Mouse (Mus musculus) thymus, postnatal 14 days (tissue): Measurements from ENCODE around the gene Pyroxd2.
"Not testable (repeated sequence)": the region's sequence is repeated elsewhere in the genome, so short reads cannot be mapped to it uniquely, and the experiment has no call there.

ENCODE experiments used
- DNase-seq: peaks from one replicate; pipeline ENCODE4 v3.0.0; 2021

Gene Pyroxd2

DNA sequence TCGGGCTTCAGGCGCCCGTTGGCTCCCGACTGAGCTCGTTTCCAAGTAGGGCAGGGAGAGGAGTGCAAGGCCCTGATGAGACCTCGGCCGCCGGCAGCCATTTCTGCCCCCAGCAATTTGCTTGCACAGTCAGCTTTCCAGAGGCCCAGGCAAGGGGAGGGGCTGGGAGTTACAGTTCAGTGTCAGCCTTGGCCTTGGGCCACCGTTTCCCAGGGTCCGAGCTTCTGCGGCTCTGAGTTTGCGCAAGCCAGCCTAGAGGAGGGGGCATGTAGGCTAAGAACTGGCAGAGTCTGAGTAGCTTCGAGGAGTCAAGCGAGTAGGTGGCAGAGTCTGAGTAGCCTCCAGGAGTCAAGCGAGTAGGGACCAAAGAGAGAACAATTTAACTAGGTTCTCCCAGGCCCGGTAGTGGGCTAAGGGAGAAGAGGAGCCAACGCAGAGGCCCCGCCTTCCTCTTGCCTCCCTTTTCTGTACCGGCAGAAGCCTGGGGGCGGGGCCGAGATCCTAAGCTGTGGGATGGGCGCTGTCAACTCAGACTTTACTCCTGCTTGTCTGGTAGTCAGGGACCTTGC is at the start of gene Pyroxd2:
Gene Pyroxd2, minus strand, starts transcription at position 413 of the 569 bp plus-strand sequence.
- peak; percentile 47 for DNase-seq

DNA sequence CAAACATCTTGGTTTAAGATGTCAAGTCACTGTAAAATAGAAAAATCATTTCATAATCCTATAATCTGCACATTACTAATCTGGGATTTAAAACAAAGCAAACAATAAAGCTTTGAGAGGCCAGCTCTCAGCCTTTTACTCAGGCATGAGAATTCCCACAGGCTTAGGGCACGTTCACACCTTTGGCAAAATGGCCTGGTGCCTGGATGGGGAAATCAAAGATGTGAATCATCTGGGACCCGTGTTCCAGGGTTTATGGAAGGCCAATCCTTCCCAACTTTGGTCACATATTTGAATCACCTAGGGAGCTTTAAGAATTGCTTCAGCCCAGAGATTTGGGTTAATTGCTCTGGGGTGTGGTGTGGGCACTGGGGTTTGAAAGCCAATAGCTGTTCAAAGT is 45.3 kb upstream of the Pyroxd2 start:
- no peak for DNase-seq

DNA sequence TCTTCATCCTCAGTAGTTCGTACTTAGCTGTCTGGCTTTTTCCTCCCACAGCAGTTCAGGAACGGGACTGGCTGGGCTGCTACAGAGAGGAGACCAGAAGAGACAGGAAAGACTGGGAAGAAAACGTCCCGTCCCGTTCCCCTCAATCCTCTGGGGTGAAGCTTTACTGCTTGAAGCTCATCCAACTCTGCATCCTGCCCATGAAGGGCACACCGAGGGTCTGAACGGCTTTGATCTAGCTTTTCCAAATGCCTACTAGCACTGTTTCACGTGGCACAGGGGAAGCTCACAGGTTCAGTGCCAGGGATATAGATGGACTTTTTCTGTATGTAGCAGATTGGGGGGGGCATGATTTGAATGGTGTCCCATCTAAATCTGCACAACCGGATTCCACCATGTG is 43.2 kb upstream of the Pyroxd2 start:
- DNase-seq, result no peak

DNA sequence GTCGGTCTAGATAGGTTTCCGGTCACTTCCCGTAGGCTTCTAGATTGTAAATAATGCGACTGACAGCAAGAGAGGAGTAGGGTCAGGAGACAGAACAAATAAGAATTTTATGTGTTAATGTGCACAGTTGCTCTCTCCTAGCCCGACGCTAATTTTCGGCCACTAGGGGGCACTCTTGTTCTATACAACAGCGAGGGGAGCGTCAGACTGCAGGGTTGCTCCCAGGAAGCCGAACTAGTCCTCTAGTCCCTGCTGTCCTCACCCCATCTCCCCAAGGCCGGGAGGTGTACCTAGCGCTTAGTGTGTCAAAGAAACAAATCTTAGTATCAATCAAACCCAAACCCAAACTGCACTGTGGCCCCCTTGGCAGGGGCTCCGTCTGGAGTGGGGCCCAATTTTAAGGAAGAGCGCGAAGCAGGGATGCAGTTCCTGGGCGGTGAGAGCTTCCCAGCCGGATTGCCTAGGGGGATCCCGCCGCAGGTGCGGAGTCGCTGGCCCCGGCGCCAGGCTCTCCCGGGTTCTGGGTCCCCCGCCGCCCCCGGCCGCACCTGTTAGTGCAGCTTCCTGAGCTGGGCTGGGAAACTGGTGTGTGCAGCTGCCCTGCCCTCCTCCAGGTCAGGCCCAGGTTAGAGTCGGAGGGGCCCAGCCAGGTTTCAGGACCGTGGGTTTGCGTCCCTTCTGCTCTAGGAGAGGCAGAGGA is 42.5 kb upstream of the Pyroxd2 start:
- peak; percentile 88 for DNase-seq

DNA sequence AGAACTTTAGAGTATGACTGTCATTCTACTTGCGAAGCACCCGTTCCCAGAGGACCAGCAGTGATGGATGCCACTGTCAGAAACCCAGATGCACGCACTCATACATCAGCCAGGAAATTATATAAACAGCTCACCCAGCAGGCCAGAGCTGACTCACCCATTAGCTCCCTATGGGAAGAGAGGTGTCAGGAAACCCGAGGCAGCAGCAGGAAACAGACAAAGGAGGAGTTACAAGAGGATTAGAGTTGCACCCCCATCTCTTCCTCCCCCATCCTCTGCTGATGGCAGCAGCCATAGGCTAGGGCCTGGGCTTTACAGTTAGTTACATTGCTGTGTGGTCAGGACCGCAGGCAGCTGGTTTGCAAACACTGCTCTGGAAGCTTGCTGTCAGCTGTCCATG is 35.7 kb upstream of the Pyroxd2 start:
- DNase-seq, result no peak

DNA sequence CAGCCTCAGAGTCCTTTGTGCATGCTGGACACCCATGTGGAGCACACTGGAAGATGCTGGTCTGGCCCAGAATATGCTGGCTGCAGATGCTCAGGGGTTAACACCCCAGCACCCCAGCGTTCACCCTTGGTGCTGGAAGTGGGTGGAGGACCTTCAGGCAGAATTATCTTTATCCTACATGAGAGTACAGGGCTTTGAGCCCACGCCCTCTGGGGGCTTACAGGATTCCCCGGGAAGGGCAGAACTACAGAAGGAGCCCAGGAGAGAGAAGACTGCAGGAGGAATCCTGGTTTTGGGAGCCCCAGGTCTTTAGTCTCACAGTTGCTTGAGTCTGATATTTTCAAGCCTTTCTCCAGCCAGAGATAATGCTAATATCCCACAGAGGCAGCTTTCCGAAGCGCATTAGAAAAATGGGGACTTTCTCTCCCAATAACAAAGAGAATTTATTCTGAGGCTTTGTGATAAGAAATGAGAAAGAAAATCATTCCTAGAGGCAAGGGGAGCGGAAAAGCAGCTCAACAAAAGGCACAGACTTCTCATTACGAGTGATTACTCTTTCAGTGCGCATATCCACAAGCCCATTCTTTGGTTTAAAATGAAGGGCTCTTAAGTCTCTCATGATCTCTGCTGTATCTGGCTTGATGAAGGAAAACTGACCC is 33.1 kb upstream of the Pyroxd2 start:
- no peak for DNase-seq

DNA sequence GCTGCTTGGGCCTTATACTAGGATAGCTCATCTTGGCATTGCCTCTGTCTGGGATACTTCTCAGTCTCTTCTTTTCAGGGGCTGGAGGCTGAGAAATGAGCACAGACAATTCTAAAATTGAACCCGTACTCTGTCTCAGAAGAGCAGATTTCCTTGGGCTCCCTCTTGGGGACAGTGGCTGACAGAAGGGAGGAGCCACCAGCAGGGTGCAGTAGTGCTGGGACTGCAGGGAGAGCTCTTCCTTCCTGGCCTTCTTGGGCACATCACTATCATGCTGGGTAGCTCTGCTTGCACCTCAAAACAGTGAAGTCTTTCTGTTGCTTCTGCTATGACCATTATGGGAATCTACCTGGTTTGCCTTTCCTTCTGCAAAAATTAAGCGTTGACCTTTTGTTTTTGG is 32.6 kb upstream of the Pyroxd2 start:
- DNase-seq, result peak; percentile 35

DNA sequence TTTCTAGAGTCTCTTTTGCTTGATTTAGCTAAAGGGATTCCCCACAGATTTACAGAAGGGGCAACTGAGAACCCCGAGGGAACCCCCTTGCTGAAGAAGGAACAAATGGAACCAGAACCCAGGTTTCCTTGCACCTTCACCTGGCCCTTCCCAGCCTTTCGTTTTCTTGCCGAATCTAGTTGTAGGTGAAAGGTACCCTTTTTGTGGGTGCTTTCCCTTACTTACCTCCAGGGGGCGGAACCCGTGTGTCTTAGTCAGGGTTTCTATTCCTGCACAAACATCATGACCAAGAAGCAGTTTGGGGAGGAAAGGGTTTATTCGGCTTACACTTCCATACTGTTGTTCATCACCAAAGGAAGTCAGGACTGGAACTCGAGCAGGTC is 27.6 kb upstream of the Pyroxd2 start:
- DNase-seq, result not testable (repeated sequence)

DNA sequence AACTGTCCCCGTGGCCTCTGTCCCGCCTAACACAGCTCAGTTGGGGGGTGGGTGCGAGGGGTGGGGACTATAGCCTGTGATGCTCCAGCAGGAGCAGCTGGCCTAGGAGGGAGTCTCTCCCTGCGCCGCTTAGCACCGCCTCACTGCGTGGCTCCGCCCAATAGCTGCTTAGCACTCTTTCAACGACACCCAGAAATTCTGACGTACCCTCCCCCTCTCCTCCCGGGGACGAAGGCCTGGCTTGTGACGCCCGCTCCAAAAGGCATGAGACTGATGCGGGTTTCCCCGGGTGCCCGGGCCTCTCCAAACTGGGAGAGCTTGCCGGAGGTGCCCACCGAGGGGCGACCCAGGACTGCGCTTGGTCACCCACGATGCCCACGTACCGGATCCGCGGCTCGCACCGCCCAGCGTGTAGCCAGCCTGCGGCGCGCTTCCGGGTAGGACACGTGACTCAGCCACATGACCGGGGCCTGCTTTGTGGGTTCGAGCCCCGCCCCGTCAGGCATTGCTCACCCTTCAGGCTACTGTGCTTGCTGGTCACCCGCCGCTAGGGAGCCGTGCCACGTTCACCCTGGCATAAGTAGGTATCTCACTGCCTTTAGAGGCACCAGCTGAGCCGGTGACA is 27.1 kb upstream of the Pyroxd2 start, which contains the start of gene Hps1:
Gene Hps1, minus strand, starts transcription at position 448 of the 625 bp plus-strand sequence.
- DNase-seq, result peak; percentile 92

DNA sequence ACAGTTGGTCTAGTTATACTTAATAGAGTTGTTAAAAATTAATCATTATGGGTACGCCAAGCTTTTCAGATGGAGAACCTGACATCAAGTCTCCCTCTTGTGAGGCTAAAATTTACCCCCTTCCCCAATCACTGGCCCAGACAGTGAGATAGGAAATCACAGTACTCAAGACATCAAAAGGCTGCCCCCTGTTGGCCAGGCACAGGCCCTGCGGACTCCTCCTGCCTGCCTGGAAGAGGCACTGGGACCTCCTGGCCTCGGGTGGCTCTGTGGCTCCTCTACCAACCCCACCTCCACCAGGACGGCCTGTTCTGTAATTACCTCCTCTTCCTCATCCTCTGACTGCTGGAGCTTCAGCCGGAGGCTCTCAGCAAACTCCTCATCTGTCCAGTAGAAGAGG is 25.2 kb upstream of the Pyroxd2 start:
- DNase-seq, result peak; percentile 71

DNA sequence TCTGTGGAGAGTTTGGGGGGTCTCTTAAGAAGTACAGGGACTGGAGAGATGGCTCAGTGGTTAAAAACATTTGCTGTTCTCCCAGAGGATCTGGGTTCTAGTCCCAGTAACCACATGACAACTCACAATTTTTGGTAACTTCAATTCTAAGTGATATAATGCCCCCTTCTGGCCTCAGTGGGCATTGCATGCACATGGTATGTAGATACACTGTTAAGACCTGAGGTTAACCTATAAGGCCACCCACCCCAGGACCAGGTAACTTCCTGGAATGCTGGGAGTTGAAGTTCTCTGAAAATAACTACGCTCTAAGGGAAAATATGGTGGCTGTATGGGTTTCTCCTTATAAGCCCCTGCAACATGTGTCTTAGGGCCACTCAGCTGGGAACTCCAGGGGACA is 24.2 kb upstream of the Pyroxd2 start:
- peak; percentile 54 for DNase-seq

DNA sequence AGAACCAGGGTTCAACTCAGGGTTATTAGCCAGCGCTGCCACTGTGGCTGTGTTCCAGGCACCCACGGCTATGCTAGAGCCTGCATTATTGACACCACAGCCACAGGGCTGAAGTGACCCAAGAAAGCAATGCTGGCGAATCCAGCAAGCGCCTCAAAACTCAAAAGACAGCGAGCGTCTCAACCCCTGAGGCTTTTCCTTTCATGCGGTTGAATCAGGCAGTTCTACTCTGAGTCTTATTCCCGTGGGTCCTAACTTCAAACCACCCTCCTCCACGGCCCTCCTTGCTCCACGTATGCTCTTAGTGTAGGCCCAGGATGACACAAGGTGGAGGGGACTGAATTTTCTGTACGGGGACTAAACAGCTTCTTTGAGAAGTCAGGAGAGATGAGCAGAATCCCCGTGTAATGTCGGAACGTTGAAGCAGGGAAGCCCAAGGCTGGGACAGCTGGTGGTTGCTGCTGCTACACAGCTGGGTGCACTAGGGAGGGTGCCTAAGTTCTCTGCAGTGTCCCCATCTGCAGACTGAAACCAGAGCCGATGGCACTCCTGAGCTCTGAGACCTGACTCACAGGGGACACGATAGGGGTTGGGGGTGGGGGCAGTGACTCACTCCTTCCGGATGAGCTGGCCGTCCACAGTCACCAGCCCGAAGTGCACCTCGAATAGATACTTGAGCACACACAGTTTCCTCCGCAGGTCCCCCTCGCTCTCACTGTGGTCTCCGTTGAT is 17.7 kb upstream of the Pyroxd2 start:
- DNase-seq, result no peak

DNA sequence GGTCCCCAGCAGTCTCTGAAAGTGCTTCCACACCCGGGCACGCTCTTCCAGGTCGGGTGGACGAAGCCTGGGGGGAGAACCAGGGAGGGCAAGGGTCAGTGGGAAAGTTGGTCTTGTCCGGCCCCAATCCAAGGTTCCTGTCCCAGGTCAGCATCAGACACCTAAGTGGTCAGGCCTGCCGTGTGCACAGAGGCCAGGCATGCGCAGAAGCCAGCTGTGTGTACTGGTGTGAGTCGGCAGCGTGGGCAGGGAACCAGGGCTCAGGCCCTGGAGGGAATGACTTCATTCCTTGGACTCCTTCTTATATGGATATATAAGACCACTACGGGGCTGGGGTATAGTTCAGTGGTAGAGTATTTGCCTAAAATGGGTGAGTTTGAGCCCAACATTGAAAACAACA is 17.1 kb upstream of the Pyroxd2 start:
- DNase-seq, result no peak

DNA sequence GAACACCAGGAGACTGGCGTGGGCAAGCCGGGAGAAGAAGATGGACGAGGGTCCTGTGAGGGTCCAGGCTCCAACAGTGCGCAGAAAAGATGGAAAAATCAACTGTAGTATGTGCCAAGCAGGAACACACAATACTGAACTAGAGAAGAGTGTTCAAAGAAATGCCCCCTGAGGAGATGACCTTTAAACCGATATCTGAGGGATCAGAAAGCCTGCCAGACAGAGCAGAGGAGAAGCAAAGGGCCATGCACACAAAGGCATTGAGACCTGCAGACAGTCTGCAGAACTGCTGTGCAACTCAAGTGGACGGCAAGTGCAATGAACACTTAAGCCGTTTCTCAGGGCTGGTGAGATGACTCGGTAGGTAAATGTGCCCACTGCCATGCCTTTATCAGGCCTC is 14.8 kb upstream of the Pyroxd2 start:
- DNase-seq, result no peak

DNA sequence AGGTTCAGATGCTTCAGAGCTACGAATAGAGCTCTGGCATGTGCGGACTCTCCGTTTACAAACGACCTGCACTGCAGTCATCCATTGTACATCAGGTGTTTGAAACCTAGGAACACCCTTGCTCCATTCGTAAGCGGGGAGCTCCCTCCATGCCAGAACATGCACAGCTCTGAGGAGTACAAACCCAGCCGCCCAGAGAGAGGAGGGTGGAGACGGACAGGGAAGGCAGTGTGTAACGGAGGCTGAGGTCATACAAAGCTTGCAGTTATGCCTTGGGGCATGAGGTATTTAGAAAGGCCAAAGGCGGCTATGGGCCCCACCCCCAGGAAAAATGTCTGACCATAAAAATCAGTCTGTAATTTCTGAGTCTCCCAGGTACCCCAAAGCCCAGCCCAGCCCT is 11.8 kb upstream of the Pyroxd2 start:
- no peak for DNase-seq

DNA sequence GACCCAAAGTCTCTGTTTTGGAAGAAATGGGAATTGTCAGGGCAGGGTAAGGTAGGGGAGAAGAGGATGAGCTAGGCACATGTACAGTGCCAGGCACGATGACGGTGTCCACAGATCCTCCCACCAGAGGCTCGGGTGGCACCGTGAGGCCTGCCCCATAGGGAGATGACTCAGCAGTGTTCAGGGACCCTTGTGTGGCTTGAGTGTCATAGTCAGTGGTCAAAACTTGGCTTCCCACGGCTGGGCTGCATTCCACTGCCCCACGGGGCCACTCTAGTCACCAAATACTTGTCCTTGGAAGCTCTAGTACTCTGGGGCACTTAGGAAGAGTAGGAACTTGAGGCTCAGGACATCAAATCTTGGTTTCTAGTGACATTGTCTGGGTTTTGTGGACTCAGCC is 4.1 kb upstream of the Pyroxd2 start:
- no peak for DNase-seq

DNA sequence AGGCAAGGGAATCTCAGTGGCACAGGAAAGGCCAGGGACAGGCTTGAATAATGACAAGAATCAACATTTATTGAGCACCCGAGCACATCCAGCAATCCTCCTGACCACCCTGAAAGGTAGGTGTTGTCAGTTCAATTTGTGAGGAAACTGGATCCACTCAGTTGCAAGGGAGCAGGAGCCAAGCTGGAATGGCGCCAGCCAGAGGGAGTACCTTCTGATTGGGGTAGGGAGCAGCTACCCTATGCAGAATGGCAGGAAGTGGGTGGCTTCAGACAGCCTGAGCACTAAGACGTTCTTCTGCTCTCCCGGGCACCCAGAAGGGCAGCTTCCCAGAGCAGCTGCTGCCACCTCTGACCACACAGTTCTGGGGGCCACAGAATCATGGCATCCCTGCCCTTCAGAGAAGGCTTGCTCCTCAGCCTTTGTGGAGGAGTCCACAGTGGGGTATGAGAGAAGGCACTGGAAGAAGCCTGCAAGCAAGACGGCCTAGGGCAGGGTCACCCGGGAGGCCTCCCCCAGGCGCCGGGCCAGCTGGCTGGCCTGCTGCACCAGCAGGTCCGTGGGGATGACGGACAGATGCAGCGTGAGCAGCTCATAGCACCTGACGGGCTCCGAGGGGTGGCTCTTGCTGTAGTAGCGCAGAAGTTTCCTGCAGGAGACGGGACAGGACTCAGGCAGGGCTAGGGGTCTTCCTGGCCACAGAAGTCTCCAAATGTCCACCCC is 2.7 kb upstream of the Pyroxd2 start:
- DNase-seq, result no peak

DNA sequence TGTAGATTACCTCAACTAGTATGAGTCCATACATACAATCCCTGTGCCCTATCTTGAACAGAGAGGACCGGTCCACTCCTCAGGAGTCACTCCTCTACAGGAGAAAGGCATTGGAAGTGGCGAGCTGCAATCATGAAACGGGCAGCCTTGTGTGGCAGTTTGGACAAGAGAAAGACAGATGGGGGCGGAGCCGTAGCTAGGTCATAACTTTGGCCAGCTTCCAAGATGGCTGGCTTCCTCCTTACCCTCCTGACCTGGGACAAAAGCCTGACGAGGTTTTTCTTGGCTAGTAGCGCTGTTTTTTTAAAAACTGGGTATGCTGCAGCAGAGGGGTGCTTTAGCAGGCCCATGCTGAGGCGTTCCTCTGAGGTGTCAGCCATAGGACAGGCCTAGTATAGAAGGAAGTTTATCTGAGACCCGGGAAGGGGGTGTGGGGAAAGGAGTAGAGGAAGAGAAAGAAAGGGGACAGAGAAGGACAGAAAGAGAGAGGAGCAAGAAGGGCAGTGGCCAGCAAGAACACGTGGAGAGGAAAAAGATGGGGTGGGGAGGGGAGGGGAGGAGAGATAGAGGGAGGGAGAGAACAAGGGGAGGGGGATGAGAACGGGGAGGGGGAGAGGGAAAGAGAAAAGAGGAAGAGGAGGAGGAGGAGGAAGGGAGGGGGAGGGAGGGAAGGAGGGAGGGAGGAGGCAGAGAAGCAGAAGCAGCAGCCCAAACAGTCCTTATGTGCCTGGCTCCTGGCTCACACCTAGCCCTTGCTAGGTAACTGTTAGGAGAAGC is 754 bp upstream of the Pyroxd2 start:
- DNase-seq, result no peak

DNA sequence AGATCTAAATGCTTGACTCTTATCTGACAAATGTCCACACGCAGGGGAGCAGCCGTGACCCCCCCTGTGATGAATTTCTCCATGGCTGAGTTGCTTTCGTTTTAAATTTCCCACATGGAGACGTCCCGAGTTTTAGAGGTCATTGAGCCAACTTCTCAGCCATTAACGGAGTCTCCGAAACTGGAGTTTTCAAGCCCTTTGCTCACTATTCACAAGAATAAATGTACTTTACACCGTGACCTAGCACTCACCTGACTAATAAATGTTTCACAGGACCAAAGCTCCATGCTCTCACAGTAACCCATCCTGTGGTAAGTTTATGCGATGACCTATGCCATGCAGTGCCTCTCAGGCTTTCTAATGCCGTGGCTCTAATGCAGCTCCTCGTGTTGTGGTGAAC is 2.4 kb downstream of the Pyroxd2 start:
- no peak for DNase-seq

DNA sequence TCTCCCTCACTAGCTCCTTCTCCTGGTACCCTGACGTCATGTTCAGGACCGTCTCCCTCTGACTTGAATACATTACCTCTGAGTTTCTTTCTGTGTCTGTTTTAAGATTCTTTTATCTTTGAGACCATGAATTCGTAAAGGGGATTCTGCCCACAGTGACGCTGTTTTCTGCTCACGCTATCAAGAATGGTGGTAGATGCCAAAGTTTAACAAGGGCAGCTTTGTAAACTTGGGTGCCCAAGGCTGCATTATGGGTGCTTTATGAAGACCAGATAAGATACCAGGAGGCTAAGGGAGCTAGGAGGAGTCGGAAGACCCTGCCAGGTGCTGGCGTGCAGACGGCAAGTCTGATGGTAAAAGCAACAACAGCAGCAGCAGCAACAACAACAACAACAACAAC is 5.9 kb downstream of the Pyroxd2 start:
- DNase-seq, result no peak

DNA sequence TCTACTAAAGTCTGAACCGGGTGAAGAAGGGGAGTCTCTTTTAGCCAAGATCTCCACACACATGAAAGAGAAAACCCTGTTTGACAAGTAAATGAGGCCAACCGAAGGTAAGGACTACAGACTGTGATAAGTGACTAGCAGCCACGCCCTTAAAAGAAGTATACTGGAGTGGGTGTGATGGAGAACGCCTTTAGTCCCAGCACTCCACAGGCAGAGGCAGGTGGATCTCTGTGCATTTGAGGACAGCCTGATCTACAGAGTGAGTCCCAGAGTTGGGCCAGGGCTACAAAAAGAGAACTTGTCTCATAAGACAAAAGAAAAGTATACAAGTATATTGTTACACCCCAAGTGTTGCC is 6.7 kb downstream of the Pyroxd2 start:
- DNase-seq, result no peak
